Mouse (Mus musculus): ENCODE data around the gene Ccdc58.
"Not testable (repeated sequence)": the region's sequence is repeated elsewhere in the genome, so short reads cannot be mapped to it uniquely, and the experiment has no call there.

Gene Ccdc58

DNA sequence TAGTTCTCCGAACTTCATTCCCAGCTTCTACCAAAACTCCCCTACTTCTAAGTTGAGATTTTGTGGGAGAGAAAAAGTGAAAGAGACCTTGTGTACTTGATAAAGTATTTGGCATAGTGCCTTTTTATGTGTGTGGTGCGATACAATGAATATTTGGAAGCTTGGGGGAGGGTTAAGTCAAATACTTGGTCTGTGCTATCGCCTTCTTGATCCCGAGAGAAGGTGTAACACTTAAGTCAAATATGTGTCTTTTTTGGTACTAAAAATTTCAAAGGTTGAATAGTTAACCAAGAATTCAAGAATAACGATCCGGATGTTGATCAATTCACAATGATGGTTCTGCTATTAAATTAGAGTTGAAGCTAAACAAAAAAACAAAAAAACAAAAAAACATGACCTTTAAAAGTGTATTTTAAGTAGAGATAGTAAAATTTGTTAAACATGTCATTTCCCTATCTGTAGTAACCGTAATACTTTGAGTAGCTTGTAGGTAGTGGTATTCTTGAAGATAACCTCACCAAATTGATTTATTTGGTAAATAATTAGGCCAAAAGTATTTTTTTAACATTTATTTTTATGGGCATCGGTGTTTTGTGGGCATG lies 1.0 kb downstream of the Ccdc58 start:
- intact Hi-C loops (cut with DNase I), result loop anchor here (5.0 to 10.0 kb wide), 2 partner anchors 90 to 1802 kb away; no protein-coding TSS in a partner anchor

DNA sequence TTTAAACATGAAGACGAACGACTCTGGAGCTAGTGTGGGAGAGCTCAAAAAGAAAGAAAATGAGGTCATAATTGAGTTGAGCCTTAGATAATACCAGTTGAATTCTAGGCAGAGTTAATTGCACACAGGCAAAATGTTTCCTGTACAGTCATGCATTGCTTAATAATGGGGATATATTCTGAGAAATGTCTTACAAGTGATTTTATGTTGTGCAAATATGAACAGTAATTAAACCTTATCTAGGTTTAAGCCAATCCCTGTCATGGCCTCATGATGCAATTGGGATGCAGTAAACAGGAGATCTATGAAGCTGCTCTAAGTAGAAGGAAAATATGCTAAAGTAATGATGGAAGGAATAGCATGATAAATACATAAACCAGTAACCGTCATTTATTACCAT lies 3.3 kb downstream of the Ccdc58 start:
- intact Hi-C loops (cut with DNase I), result loop anchor here (5.0 to 10.0 kb wide), 2 partner anchors 92 to 1800 kb away; no protein-coding TSS in a partner anchor

DNA sequence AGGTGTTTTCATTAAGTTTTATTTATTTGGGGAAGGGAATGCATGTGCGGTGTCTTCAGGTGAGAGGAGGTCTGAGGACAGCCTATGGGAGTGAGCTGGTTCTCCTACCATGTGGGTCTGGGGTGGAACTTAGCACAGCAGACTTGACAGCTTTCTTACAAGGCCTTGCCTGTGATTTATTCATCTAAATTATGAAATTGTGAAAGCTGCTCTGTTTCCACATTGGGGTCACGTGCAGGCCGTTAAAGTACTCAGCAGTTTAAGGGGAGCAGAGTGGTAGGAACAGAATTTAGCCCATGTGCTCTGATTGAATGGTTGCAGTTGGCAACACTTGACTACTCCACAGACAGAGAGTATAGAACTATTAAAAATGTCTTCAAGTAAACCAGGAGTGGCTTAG lies 8.4 kb downstream of the Ccdc58 start:
- intact Hi-C loops (cut with DNase I), result loop anchor here (10.0 kb wide), 1 partner anchor 1795 kb away; no protein-coding TSS in a partner anchor

DNA sequence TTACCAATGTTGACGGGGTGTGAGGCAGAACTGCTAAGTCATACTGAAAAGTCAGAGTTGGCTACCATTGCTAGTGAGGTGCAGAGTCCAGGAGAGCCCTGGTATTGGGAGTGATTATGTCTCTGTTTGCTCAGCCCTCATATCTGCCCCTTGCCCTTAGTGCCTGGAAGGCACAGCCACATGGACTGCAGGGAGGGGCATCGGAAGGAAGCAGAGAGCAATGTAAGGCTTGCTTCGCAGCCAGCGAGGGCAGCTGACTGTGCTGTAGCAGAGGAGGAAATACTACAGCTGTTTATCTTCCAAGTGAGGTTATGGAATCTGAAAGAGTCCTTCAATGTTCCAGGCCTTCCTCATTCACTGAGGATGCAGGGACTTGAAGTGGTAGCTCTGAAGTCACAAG lies 16.4 kb downstream of the Ccdc58 start:
- intact Hi-C loops (cut with DNase I), result no loop called here

- intact Hi-C loops (cut with DNase I), result no loop called here
These were observed 17.6 kb downstream of the Ccdc58 start for GRCm38 (mm10) chr16:36089065-36089464.

DNA sequence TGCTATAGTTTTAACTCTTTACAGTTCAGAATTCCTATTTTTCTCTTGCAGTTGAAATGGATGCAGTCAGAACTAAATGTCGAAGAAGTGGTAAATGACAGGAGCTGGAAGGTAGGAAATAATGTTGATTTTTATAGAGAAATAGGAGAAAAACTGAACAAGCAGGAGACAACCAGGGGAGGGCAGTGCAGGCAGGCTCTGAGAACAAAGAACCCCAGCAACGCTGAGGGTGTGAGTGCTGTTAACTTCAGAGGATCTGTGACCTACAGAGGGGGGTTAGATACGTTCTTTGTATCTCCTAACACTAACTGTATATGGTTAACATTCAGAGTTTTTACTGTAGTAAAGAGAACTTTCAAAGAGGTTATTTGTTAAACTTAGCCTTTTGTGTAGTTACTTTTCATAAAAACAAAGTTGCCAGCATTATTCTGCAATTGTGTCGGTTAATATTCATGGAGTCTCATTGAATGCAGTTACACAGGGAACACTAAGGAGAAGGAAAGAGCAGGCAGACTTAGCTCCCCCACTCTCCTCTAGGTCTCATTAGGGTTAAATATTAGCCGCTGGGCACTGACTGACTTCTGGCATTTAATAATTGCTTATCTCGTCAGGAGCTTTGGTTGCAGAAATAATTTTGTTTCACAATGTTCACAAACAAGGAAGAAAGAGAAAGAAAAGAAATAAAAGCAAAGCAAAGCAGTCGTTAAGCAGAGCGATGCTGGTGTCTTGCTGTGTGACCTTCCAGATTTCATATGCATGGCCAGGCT lies 18.5 kb downstream of the Ccdc58 start:
- intact Hi-C loops (cut with DNase I), result no loop called here

GRCm38 (mm10) chr16:36090785-36091509 lies 19.5 kb downstream of the Ccdc58 start:
- intact Hi-C loops (cut with DNase I), result no loop called here

GRCm38 (mm10) chr16:36094079-36094478 lies 22.6 kb downstream of the Ccdc58 start:
- intact Hi-C loops (cut with DNase I), result no loop called here

GRCm38 (mm10) chr16:36097813-36098499 lies 26.5 kb downstream of the Ccdc58 start:
- intact Hi-C loops (cut with DNase I), result not testable (repeated sequence)

DNA sequence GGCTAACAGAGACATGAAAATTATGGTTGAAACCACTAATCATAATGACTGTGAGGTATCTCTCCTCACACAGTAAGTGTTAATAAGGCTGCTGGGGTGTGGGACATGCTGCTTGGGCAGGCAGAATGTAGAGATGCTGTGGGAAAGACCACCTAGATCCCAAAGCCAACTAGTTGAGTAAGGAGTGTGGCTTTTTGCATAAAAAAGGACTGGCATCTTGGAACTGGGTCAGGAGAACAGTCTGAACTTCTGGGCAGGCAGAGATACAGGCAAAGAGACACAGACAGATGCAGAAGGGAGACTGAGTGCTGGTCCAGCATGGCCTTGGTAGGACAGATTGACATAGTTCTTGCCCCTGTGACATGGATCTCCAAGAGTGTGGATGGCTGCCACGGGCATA lies 30.0 kb downstream of the Ccdc58 start:
- intact Hi-C loops (cut with DNase I), result no loop called here

DNA sequence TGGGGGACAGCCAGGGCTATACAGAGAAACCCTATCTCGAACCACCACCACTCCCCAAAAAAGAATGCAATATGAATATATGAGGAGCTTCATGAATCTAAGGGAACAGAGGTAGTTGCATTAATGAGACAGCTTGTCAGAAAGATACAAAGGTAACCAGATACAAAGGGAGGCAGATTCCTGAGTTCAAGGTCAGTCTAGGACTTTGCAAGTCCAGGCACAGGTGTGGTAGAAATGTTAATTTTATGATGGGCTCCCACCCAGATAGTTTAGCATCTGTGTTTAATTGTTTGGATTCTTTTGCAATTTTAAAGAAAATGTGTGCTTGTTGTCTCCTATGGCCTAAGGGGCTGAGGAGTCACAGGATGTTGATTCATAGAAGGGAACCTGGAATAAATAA lies 30.7 kb downstream of the Ccdc58 start:
- intact Hi-C loops (cut with DNase I), result no loop called here

- intact Hi-C loops (cut with DNase I), result not testable (repeated sequence)
These were observed 40.0 kb downstream of the Ccdc58 start for GRCm38 (mm10) chr16:36111486-36111885.

DNA sequence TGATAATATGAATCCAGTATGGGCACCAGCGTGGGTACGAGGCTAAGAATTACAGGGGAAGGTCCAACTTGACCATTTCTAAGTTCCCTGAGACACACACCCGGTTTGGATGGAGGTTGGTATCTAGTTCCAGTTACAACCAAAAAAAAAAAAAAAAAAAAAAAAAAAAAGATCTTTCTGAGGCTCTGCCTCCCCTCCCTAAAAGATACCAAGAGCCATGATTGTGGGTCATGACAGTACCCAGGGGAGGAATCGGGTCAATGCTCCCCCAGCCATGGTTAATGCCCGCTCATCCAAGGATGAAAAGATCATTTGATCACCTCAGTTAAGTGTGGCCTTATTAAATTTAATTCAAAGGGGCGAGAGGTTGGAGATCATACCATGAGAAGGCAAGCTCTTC lies 44.3 kb downstream of the Ccdc58 start:
- intact Hi-C loops (cut with DNase I), result not testable (repeated sequence)

DNA sequence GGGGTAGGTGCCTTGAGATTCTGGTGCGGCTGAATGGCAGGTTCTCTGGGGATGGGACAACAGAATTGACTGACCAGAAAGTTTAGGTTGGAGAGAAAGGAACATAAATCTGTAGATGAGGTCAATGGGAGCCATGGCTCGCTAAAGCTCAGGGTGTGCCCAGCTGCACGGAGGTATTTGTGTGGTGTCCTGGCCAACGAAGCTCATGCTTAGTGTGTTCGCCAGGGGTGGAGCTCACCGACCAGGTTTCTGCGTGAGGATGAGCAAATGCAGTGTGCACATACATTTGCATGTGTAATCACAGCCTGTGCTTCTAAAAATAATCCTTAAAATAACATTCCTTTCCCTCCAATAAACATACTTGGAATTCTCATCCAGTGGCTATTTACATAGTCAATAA lies 56.6 kb downstream of the Ccdc58 start:
- intact Hi-C loops (cut with DNase I), result no loop called here

DNA sequence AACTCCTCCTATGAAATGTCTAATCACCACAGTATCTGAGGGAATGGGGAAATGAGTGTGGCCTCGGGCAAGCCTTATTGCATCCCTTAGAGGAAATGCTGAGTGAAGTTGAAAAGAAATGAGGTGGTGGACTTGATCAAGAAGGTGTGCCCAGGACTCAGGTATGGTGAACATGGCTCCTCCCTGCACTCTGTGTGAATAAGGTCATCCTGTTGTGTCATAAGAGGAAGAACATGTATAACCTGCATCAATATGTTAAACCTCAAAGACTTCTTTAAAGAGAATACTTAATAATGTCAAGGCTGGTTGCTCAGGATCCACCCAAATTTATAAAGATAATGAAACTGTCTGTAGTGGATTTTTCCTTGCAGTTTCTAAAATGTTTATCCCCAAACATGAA lies 59.7 kb downstream of the Ccdc58 start, which contains the start of gene Csta1:
Csta1 (minus strand) TSS at position 101 of the 400 bp plus-strand sequence.
- intact Hi-C loops (cut with DNase I), result no loop called here

DNA sequence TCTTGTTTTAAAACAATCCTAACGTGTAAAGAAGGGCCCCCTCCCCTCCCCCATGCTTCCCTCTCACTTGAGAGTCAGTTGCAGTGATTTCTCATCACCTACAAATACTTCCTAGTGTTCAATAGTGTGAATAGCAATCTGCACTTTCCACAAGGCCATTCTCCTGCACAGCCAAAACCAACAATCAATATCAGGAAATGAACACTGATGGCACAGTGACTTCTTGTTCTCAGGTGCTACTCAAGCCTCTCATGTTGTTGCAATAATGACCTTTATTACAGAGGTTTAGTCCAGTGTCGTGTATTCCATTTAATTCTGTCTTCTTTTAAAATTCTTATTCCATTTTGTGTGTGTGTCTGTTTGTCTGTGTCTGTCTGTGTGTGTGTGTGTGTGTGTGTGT lies 66.7 kb downstream of the Ccdc58 start:
- intact Hi-C loops (cut with DNase I), result no loop called here

All from adrenal gland (tissue).